Mouse (Mus musculus): ENCODE results near the gene Pitpnb.

Gene Pitpnb

GRCm38 (mm10) chr5:111330417-111331098, at the start of gene Pitpnb:
Pitpnb (plus strand) TSS chr5:111330763.
- CTCF ChIA-PET = no interaction called here

GRCm38 (mm10) chr5:111284420-111285175, 46.0 kb upstream of the Pitpnb start:
- CTCF ChIA-PET = interaction anchor here (1.2 kb wide), 1 partner anchor 8 kb away, joined by 3 read pairs; no protein-coding TSS in a partner anchor

GRCm38 (mm10) chr5:111287571-111287970, 43.0 kb upstream of the Pitpnb start:
- CTCF ChIA-PET = no interaction called here

- CTCF ChIA-PET = interaction anchor here (0.9 kb wide), 1 partner anchor 15 kb away, joined by 3 read pairs; no protein-coding TSS in a partner anchor
Measured at GRCm38 (mm10) chr5:111288486-111288885, 42.1 kb upstream of the Pitpnb start.

GRCm38 (mm10) chr5:111290071-111290470, 40.5 kb upstream of the Pitpnb start:
- CTCF ChIA-PET = no interaction called here

GRCm38 (mm10) chr5:111291639-111292038, 38.9 kb upstream of the Pitpnb start:
- CTCF ChIA-PET = interaction anchor here (1.0 kb wide), 1 partner anchor 19 kb away, joined by 3 read pairs; no protein-coding TSS in a partner anchor

GRCm38 (mm10) chr5:111297801-111298200, 32.8 kb upstream of the Pitpnb start:
- CTCF ChIA-PET = no interaction called here

GRCm38 (mm10) chr5:111298706-111299105, 31.9 kb upstream of the Pitpnb start:
- CTCF ChIA-PET = no interaction called here

GRCm38 (mm10) chr5:111300776-111301175, 29.8 kb upstream of the Pitpnb start:
- CTCF ChIA-PET = interaction anchor here (0.7 kb wide), 1 partner anchor 92 kb away, joined by 4 read pairs; no protein-coding TSS in a partner anchor

- CTCF ChIA-PET = interaction anchor here (0.7 kb wide), 1 partner anchor 91 kb away, joined by 4 read pairs; no protein-coding TSS in a partner anchor
Measured at GRCm38 (mm10) chr5:111301736-111302135, 28.8 kb upstream of the Pitpnb start.

GRCm38 (mm10) chr5:111304730-111305129, 25.8 kb upstream of the Pitpnb start:
- CTCF ChIA-PET = interaction anchor here (0.6 kb wide), 1 partner anchor 379 kb away, joined by 3 read pairs; no protein-coding TSS in a partner anchor

GRCm38 (mm10) chr5:111310185-111310584, 20.4 kb upstream of the Pitpnb start:
- CTCF ChIA-PET = no interaction called here

- CTCF ChIA-PET = interaction anchor here (0.6 kb wide), 1 partner anchor 19 kb away, joined by 8 read pairs; no protein-coding TSS in a partner anchor
Measured at GRCm38 (mm10) chr5:111313833-111314232, 16.7 kb upstream of the Pitpnb start.

- CTCF ChIA-PET = no interaction called here
Measured at GRCm38 (mm10) chr5:111315061-111315460, 15.5 kb upstream of the Pitpnb start.

- CTCF ChIA-PET = no interaction called here
Measured at GRCm38 (mm10) chr5:111317526-111317925, 13.0 kb upstream of the Pitpnb start.

GRCm38 (mm10) chr5:111318946-111319345, 11.6 kb upstream of the Pitpnb start:
- CTCF ChIA-PET = no interaction called here

GRCm38 (mm10) chr5:111325813-111326212, 4.8 kb upstream of the Pitpnb start:
- CTCF ChIA-PET = no interaction called here

- CTCF ChIA-PET = no interaction called here
Measured at GRCm38 (mm10) chr5:111327420-111327819, 3.1 kb upstream of the Pitpnb start.

- CTCF ChIA-PET = no interaction called here
Measured at GRCm38 (mm10) chr5:111329782-111330416, 664 bp upstream of the Pitpnb start.

GRCm38 (mm10) chr5:111331099-111331435, 504 bp downstream of the Pitpnb start:
- CTCF ChIA-PET = no interaction called here

- CTCF ChIA-PET = no interaction called here
Measured at GRCm38 (mm10) chr5:111335939-111336691, 5.6 kb downstream of the Pitpnb start.

- CTCF ChIA-PET = interaction anchor here (1.5 kb wide), 1 partner anchor 68 kb away, joined by 5 read pairs; no protein-coding TSS in a partner anchor
Measured at GRCm38 (mm10) chr5:111341609-111342008, 11.0 kb downstream of the Pitpnb start.
